Mouse (Mus musculus) stomach, postnatal 0 days (tissue): Measurements from ENCODE around the gene Myom1. TPM values are rescaled to one million over a fixed set of nuclear protein-coding genes. Genes with fewer than 3 reads are reported as not detected.

Experiments used
- ATAC-seq: fragments of 200-750 bp; cut with Nextera tagmentation; 2 replicates; pipeline ENCODE4 v1.8.0; 2017; ENCODE audit not compliant: low FRiP score, low TSS enrichment
- DNase-seq: peaks from one replicate; pipeline ENCODE4 v3.0.0-alpha.2; 2016; ENCODE audit warnings: low spot score
- H3K27ac ChIP-seq: fragments of 300-500 bp; sonication (generic); replicated peaks from 2 replicates; pipeline ENCODE4 v1.5.1; 2014; ENCODE audit warnings: mild to moderate bottlenecking, control low read depth
- H3K27me3 ChIP-seq: fragments of 300-500 bp; sonication (generic); 2 replicates; pipeline ENCODE4 v1.6.1; 2014; ENCODE audit warnings: low read length; ENCODE audit not compliant: control insufficient read depth, insufficient read depth
- H3K36me3 ChIP-seq: fragments of 300-500 bp; sonication (generic); 2 replicates; pipeline ENCODE4 v1.6.1; 2014; ENCODE audit warnings: low read length, mixed read lengths; ENCODE audit not compliant: control insufficient read depth, insufficient read depth
- H3K4me1 ChIP-seq: fragments of 300-500 bp; sonication (generic); replicated peaks from 2 replicates; pipeline ENCODE4 v1.6.1; 2014; ENCODE audit warnings: antibody characterized with exemption; ENCODE audit not compliant: control insufficient read depth, insufficient read depth
- H3K4me2 ChIP-seq: fragments of 300-500 bp; sonication (generic); replicated peaks from 2 replicates; pipeline ENCODE4 v1.6.1; 2014; ENCODE audit warnings: low read depth, mild to moderate bottlenecking, control low read depth, moderate library complexity
- H3K4me3 ChIP-seq: fragments of 300-500 bp; sonication (generic); 2 replicates; pipeline ENCODE4 v1.5.1; 2014; ENCODE audit warnings: low read depth, low read length, control low read depth
- H3K9ac ChIP-seq: fragments of 300-500 bp; sonication (generic); 2 replicates; pipeline ENCODE4 v1.6.1; 2014; ENCODE audit warnings: mild to moderate bottlenecking, low read length, control low read depth, mixed read lengths
- H3K9me3 ChIP-seq: fragments of 300-500 bp; sonication (generic); 2 replicates; pipeline ENCODE4 v1.6.1; 2016; ENCODE audit warnings: low read length; ENCODE audit not compliant: control insufficient read depth
- CTCF ChIP-seq: IDR thresholded peaks from 2 replicates; pipeline ENCODE4 v1.5.1; 2016; ENCODE audit warnings: antibody characterized with exemption, low read depth, mild to moderate bottlenecking, moderate library complexity
- EP300 ChIP-seq: optimal IDR thresholded peaks from 2 replicates; pipeline ENCODE3; 2016; ENCODE audit warnings: antibody characterized with exemption
- WGBS: fragments of 180-500 bp; shearing (Covaris S2); extraction: QIAGEN DNeasy Blood & Tissue Kit; methylation state at CpG from one replicate; pipeline ENCODE4 v1.1.7; 2014; 5-methylcytosine and 5-hydroxymethylcytosine counted together
- polyA plus RNA-seq: library from polyadenylated mRNA; unstranded; fragments of >200 nt; fragmentation: Nextera tagmentation; extraction: Ambion mirVana; gene quantifications from 2 replicates; pipeline ENCODE4 v1.2.1, GENCODE M21; 2015

Gene Myom1
- polyA plus RNA-seq, 1 experiment from 2014 or later, result 9.8 TPM

- Histone ChIP-seq H3K9me3 (no peaks in the 10 kb centered on the region), H3K27me3 (no peaks in the 10 kb centered on the region), H3K9ac (no peak overlapping the region), H3K36me3 (no peaks in the 10 kb centered on the region), H3K4me2 (no peak overlapping the region), H3K27ac (no peak overlapping the region), H3K4me1 (no peaks in the 10 kb centered on the region), H3K4me3 (no peak overlapping the region)
- WGBS, result 40% methylated on average over 5 of the region's 6 CpGs
- no peak for ATAC-seq
- TF ChIP-seq EP300 (no peak), CTCF (no peak)
- DNase-seq, result no peak
Measured at GRCm38 (mm10) chr17:71120626-71121025, 118.2 kb downstream of the Myom1 start.

GRCm38 (mm10) chr17:71124061-71124670, 121.7 kb downstream of the Myom1 start:
- 43% methylated on average over 8 of the region's 8 CpGs for WGBS
- Histone ChIP-seq H3K9me3 (no peaks in the 10 kb centered on the region), H3K9ac (no peak overlapping the region), H3K27me3 (no peaks in the 10 kb centered on the region), H3K27ac (no peak overlapping the region), H3K36me3 (no peaks in the 10 kb centered on the region), H3K4me2 (no peak overlapping the region), H3K4me1 (no peaks in the 10 kb centered on the region), H3K4me3 (no peak overlapping the region)
- peak; percentile 77; the same call in 1 of the 2 replicates for ATAC-seq
- no peak for DNase-seq
- TF ChIP-seq CTCF, result no peak
- TF ChIP-seq EP300, result no peak

- DNase-seq (no peak), ATAC-seq (no peak)
- Histone ChIP-seq H3K9me3 (no peaks in the 10 kb centered on the region), H3K4me2 (no peak overlapping the region), H3K36me3 (no peaks in the 10 kb centered on the region), H3K9ac (no peak overlapping the region), H3K27ac (no peak overlapping the region), H3K27me3 (no peaks in the 10 kb centered on the region), H3K4me1 (no peaks in the 10 kb centered on the region; the same call in 1 of the 2 replicates), H3K4me3 (no peak overlapping the region)
- TF ChIP-seq EP300 (no peak), CTCF (no peak)
- WGBS, result 52% methylated on average over 1 of the region's 1 CpGs
Measured at GRCm38 (mm10) chr17:71124674-71125073, 122.2 kb downstream of the Myom1 start.

GRCm38 (mm10) chr17:71125519-71125918, 123.1 kb downstream of the Myom1 start:
- WGBS, result 50% methylated on average over 12 of the region's 12 CpGs
- ATAC-seq, result no peak
- Histone ChIP-seq H3K36me3 (no peaks in the 10 kb centered on the region), H3K27me3 (no peaks in the 10 kb centered on the region), H3K27ac (no peak overlapping the region), H3K4me3 (no peak overlapping the region), H3K4me2 (no peak overlapping the region), H3K9me3 (no peaks in the 10 kb centered on the region), H3K9ac (no peak overlapping the region), H3K4me1 (no peaks in the 10 kb centered on the region; the same call in 1 of the 2 replicates)
- TF ChIP-seq CTCF (no peak), EP300 (no peak)
- peak; percentile 16 for DNase-seq

GRCm38 (mm10) chr17:71126001-71126400, 123.6 kb downstream of the Myom1 start:
- Histone ChIP-seq H3K4me2 (no peak overlapping the region), H3K4me1 (no peaks in the 10 kb centered on the region; the same call in 1 of the 2 replicates), H3K27me3 (no peaks in the 10 kb centered on the region), H3K36me3 (no peaks in the 10 kb centered on the region), H3K9me3 (no peaks in the 10 kb centered on the region), H3K27ac (no peak overlapping the region), H3K4me3 (no peak overlapping the region), H3K9ac (no peak overlapping the region)
- WGBS, result 66% methylated on average over 12 of the region's 12 CpGs
- ATAC-seq, result no peak
- peak; percentile 12 for DNase-seq
- TF ChIP-seq EP300 (no peak), CTCF (no peak)

- Histone ChIP-seq H3K9ac (no peak overlapping the region), H3K36me3 (no peaks in the 10 kb centered on the region), H3K27me3 (no peaks in the 10 kb centered on the region), H3K4me2 (no peak overlapping the region), H3K4me3 (no peak overlapping the region), H3K27ac (no peak overlapping the region; the same call in 1 of the 2 replicates), H3K4me1 (no peaks in the 10 kb centered on the region; the same call in 1 of the 2 replicates), H3K9me3 (no peaks in the 10 kb centered on the region)
- no peak for DNase-seq
- TF ChIP-seq CTCF, result no peak
- TF ChIP-seq EP300, result no peak
- ATAC-seq, result no peak
- WGBS, result 63% methylated on average over 7 of the region's 7 CpGs
Measured at GRCm38 (mm10) chr17:71127464-71128110, 125.2 kb downstream of the Myom1 start.
